Mouse (Mus musculus) Patski (cell line): ENCODE measurements at regions not wholly inside any gene's neighbourhood (a gene's known extent, or its start where the extent isn't known, plus 50 kb on each side); places are given as distances from the start of the nearest gene placed in this dataset.

Experiments used
- ATAC-seq: fragments of 100-300 bp; one replicate; pipeline ENCODE4 v1.8.0; 2021
- CTCF ChIA-PET: fragments of 350-600 bp; sonication (Branson Sonifier 250); formaldehyde crosslinking; loops from one replicate; lab custom pipeline; 2022; ENCODE audit warnings: inconsistent platforms; lab: Charles Lee
- POLR2A ChIA-PET: fragments of 350-600 bp; sonication (Branson Sonifier 250); formaldehyde crosslinking; loops from one replicate; lab custom pipeline; 2022; ENCODE audit warnings: antibody characterized with exemption, inconsistent platforms; lab: Charles Lee
- DNase-seq: peaks from one replicate; pipeline ENCODE4 v3.0.0-alpha.2; 2011; ENCODE audit warnings: low read depth, low spot score
- H3K27me3 ChIP-seq: fragments of 371-371 bp; one replicate; pipeline ENCODE4 v1.5.1; 2021
- CTCF ChIP-seq: fragments of 100-300 bp; IDR thresholded peaks from one replicate; pipeline ENCODE4 v1.5.1; 2021
- in situ Hi-C: fragments of 300-500 bp; cut with MboI; formaldehyde crosslinking; loops from 3 replicates; pipeline ENCODE4 v1.11.1; 2018; ENCODE audit warnings: low pct_unique_long_range_greater_than_20kb, mixed read lengths

GRCm38 (mm10) chr7:66532048-66532447 is 104.7 kb upstream of the Aldh1a3 start:
- CTCF ChIA-PET = no interaction called here
- ATAC-seq (no peak), DNase-seq (no peak)
- POLR2A ChIA-PET = no interaction called here
- TF ChIP-seq CTCF = no peak
- in situ Hi-C loops = loop anchor here (5.0 kb wide), 1 partner anchor 40 kb away; no protein-coding TSS in a partner anchor
- H3K27me3 ChIP-seq = no peaks in the 10 kb centered on the region

DNA sequence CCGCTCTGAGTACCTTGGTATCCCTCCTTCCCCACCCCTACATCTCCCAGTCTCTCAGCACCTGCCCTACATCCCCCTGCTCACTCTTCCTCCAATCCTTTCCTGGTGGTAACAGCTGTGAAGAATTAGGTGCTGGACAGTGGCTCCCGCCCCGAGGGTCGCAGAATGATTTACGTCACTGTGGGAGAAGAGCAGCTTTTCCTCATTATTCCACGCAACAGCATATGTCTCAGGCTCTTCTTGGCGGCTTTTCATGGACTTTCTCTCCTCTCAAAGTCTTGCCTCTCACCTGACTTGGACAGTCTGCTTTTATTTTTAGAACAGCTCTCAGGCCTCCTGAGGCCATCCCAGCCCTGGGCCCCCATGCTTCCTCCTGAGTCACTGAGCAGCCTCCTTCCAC is 103.8 kb upstream of the Aldh1a3 start:
- ChIA-PET CTCF (no interaction called here), POLR2A (no interaction called here)
- no peak for DNase-seq
- ATAC-seq = no peak
- in situ Hi-C loops = loop anchor here (5.0 kb wide), 1 partner anchor 41 kb away; no protein-coding TSS in a partner anchor
- no peaks in the 10 kb centered on the region for H3K27me3 ChIP-seq
- TF ChIP-seq CTCF = no peak

DNA sequence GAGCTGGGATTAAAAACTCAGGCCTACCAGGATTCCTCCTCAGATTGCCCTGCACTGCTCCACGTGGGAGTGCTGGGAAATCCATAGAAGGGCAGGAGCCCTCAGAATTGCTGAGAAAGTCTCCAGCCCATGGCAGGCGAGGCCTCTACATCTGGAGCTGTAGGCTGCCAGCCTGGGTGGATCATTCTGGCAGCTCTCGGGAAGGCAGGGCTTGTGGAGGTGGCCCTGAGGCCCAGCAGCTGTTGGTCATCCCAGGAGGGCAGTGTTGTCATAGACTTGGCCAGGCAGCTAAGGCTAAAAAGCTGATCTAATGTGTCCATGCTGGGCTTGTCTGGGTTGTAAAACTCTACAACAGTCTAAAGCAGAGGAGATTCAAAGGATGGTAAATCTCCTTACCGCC is 101.6 kb upstream of the Aldh1a3 start:
- DNase-seq (no peak), ATAC-seq (no peak)
- CTCF ChIA-PET = no interaction called here
- POLR2A ChIA-PET = no interaction called here
- no peak for TF ChIP-seq CTCF
- in situ Hi-C loops = no loop called here
- no peaks in the 10 kb centered on the region for H3K27me3 ChIP-seq

GRCm38 (mm10) chr7:66523959-66524358 is 96.6 kb upstream of the Aldh1a3 start:
- ATAC-seq (no peak), DNase-seq (no peak)
- no peak for TF ChIP-seq CTCF
- H3K27me3 ChIP-seq = no peaks in the 10 kb centered on the region
- ChIA-PET POLR2A (interaction anchor here (0.7 kb wide), 1 partner anchor 148 kb away, joined by 3 read pairs; no protein-coding TSS in a partner anchor), CTCF (no interaction called here)
- in situ Hi-C loops = no loop called here

- in situ Hi-C loops = no loop called here
Observed at GRCm38 (mm10) chr7:66521522-66521921, 94.2 kb upstream of the Aldh1a3 start.

GRCm38 (mm10) chr7:66516143-66516542 is 88.8 kb upstream of the Aldh1a3 start:
- TF ChIP-seq CTCF = no peak
- in situ Hi-C loops = no loop called here
- CTCF ChIA-PET = interaction anchor here (1.2 kb wide), 1 partner anchor 10 kb away, joined by 4 read pairs; no protein-coding TSS in a partner anchor
- ATAC-seq (no peak), DNase-seq (no peak)
- no peaks in the 10 kb centered on the region for H3K27me3 ChIP-seq
- POLR2A ChIA-PET = interaction anchor here (0.6 to 0.7 kb wide), 2 partner anchors 35 to 297 kb away, joined by 3 read pairs; no protein-coding TSS in a partner anchor

More at GRCm38 (mm10) chr7:66521522-66521921, 94.2 kb upstream of the Aldh1a3 start:
- ATAC-seq (no peak), DNase-seq (no peak)
- POLR2A ChIA-PET = interaction anchor here (1.5 kb wide), 1 partner anchor 16 kb away, joined by 5 read pairs; no protein-coding TSS in a partner anchor
- CTCF ChIA-PET = interaction anchor here (1.5 kb wide), 1 partner anchor 140 kb away, joined by 4 read pairs; no protein-coding TSS in a partner anchor
- no peak for TF ChIP-seq CTCF
- no peaks in the 10 kb centered on the region for H3K27me3 ChIP-seq

GRCm38 (mm10) chr7:66513411-66513810 is 86.1 kb upstream of the Aldh1a3 start:
- CTCF ChIA-PET = no interaction called here
- POLR2A ChIA-PET = no interaction called here
- in situ Hi-C loops = no loop called here

GRCm38 (mm10) chr7:66505734-66506133 is 78.4 kb upstream of the Aldh1a3 start:
- in situ Hi-C loops = no loop called here
- ATAC-seq (no peak), DNase-seq (no peak)
- POLR2A ChIA-PET = interaction anchor here (1.4 kb wide), 1 partner anchor 17 kb away, joined by 5 read pairs; no protein-coding TSS in a partner anchor
- no peaks in the 10 kb centered on the region for H3K27me3 ChIP-seq
- CTCF ChIA-PET = no interaction called here
- no peak for TF ChIP-seq CTCF

More at GRCm38 (mm10) chr7:66513411-66513810, 86.1 kb upstream of the Aldh1a3 start:
- no peaks in the 10 kb centered on the region for H3K27me3 ChIP-seq
- no peak for TF ChIP-seq CTCF
- ATAC-seq (no peak), DNase-seq (no peak)

GRCm38 (mm10) chr7:66504519-66504918 is 77.2 kb upstream of the Aldh1a3 start:
- CTCF ChIA-PET = no interaction called here
- DNase-seq = no peak
- POLR2A ChIA-PET = no interaction called here
- in situ Hi-C loops = no loop called here
- no peak for ATAC-seq
- TF ChIP-seq CTCF = no peak
- no peaks in the 10 kb centered on the region for H3K27me3 ChIP-seq

DNA sequence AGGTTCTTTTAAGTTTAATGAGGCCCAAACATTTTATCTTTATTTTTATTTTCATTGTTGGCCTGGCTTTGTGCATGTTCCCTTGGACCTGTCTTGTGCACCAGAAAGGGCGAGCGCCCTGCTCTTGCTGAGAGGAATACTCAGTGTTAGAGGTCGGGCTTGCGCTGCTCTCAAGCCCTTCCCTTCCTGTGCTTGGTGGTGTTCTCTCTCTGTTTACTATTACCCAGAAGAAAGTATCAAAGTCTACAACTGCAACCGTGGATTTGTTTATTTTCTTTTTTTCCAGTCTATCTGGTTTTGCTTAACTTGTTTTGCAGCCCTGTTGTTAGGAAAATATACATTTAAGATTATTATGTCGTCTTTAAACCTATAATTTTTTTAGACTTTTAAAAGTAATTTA is 74.1 kb upstream of the Aldh1a3 start:
- ATAC-seq (no peak), DNase-seq (no peak)
- TF ChIP-seq CTCF = no peak
- CTCF ChIA-PET = no interaction called here
- in situ Hi-C loops = no loop called here
- POLR2A ChIA-PET = interaction anchor here (0.7 kb wide), 1 partner anchor 20 kb away, joined by 3 read pairs; no protein-coding TSS in a partner anchor
- no peaks in the 10 kb centered on the region for H3K27me3 ChIP-seq

GRCm38 (mm10) chr7:66497480-66497879 is 70.2 kb upstream of the Aldh1a3 start:
- ChIA-PET CTCF (no interaction called here), POLR2A (no interaction called here)
- ATAC-seq = no peak
- DNase-seq = no peak
- in situ Hi-C loops = no loop called here
- no peak for TF ChIP-seq CTCF
- H3K27me3 ChIP-seq = no peaks in the 10 kb centered on the region
